Mouse (Mus musculus) lung, adult 2 months (tissue): ENCODE measurements around the gene Rpl7a. TPM values are rescaled to one million over a fixed set of nuclear protein-coding genes. Genes with fewer than 3 reads are reported as not detected.

Experiments used
- DNase-seq: peaks from one replicate; pipeline ENCODE4 v3.0.0; 2022
- H3K4me1 ChIP-seq: fragments of 200-500 bp; 2 replicates; pipeline ENCODE4 v1.6.1; 2011; ENCODE audit warnings: low read length; ENCODE audit not compliant: control insufficient read depth, insufficient read depth
- H3K4me3 ChIP-seq: fragments of 200-500 bp; replicated peaks from 2 replicates; pipeline ENCODE3; 2011; ENCODE audit warnings: low read depth, mild to moderate bottlenecking, control low read depth, low read length; ENCODE audit errors: extremely low read depth
- CTCF ChIP-seq: fragments of 200-500 bp; IDR thresholded peaks from 2 replicates; pipeline ENCODE4 v1.5.1; 2011; ENCODE audit warnings: mild to moderate bottlenecking, low read length, control low read depth; ENCODE audit not compliant: insufficient read depth
- POLR2A ChIP-seq: fragments of 200-500 bp; IDR thresholded peaks from 2 replicates; pipeline ENCODE4 v1.6.1; 2011; ENCODE audit warnings: low read depth, mild to moderate bottlenecking, control low read depth, low read length, borderline replicate concordance; ENCODE audit errors: extremely low read depth
- WGBS: fragments of 180-500 bp; shearing (Covaris S2); methylation state at CpG from one replicate; pipeline ENCODE4 v1.1.7; 2018; 5-methylcytosine and 5-hydroxymethylcytosine counted together
- polyA plus RNA-seq: library from polyadenylated mRNA; depleted of rRNA; stranded (reverse); fragments of >200 nt; gene quantifications from 2 replicates; pipeline ENCODE4 v1.2.3, GENCODE M21; 2012; rRNA removed

Rpl7a gene
- polyA plus RNA-seq, 1 experiment: 458 TPM

DNA sequence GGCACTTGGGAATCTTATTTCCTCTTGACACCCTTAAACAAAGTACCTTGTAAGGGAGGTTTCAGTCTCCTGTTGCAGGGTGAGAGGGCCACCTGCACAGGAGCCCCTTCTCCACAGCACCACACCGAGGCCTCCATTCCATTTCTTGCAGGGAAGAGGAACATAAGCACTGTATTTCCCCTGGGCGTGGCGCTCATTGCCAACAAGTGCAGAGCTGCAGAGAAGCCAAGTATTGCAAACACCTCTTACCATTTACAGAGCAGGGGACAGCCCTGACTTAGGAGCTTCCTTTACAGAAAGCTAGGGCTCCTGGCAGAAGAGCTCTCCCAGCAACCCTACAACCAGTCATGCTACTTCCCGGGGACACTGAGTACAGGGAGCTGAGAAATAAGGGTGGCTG, 41.6 kb downstream of the Rpl7a start:
- 77% methylated on average over 4 of the region's 4 CpGs for WGBS
- no peak overlapping the region for H3K4me3 ChIP-seq
- DNase-seq: no peak

DNA sequence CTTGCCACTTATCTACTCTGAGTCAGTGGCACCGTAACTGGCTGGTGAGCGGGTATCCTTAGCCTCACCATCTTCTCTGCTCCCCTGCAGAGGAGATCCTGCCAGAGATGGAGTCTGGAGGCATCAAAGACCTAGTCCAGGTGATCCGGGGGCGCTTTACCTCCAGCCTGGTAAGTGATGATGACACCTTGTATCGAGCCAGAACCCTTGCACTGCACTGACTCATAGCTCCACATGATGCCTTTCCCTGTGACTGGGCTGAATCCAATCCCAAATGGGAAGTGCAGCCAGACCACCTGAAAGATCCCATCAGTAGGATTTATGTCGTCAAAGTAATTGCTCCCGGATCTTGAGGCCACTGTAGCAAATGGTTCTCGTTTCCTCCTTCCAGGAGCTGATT, 42.3 kb downstream of the Rpl7a start:
- 88% methylated on average over 8 of the region's 8 CpGs for WGBS
- TF ChIP-seq POLR2A (no peak), CTCF (no peak)
- Histone ChIP-seq H3K4me1 (no peaks in the 10 kb centered on the region), H3K4me3 (no peak overlapping the region)
- DNase-seq: no peak

More for the DNA sequence above, 41.6 kb downstream of the Rpl7a start:
- TF ChIP-seq CTCF (no peak), POLR2A (no peak)
- H3K4me1 ChIP-seq: no peaks in the 10 kb centered on the region

DNA sequence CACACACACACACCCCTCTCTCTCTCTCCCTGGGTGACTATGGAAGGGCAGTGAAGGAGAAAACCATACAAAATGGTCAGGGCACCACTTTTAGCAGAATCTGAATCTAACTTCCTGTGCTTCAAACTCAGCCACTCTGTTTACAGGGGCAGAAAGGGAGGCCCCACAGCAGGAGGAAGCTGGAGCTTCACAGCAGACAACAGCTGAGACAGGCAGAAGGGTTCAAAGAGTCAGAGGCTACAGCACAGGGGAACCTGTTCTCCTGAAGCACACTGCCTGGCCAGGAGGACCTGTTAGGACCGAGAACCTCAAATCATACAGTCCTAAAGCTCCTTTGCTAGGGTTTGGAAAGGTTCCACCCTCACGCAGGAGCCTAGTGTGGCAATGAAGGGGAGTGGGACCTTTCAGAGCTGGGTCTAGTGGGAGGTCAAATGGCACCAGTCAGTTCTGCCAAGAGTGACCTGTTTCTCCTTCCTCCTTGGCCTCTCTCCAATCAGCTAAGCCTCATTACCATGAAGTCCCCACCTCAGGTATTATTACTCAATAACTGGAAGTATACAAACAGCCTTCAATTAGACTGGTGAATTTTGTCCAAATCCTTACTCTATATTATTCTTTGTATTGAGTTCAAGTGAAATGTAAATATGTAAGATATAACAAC, 44.3 kb downstream of the Rpl7a start:
- no peak for TF ChIP-seq POLR2A
- TF ChIP-seq CTCF: no peak
- no peak for DNase-seq
- no peaks in the 10 kb centered on the region for H3K4me1 ChIP-seq
- 68% methylated on average over 2 of the region's 2 CpGs for WGBS
- no peak overlapping the region for H3K4me3 ChIP-seq

DNA sequence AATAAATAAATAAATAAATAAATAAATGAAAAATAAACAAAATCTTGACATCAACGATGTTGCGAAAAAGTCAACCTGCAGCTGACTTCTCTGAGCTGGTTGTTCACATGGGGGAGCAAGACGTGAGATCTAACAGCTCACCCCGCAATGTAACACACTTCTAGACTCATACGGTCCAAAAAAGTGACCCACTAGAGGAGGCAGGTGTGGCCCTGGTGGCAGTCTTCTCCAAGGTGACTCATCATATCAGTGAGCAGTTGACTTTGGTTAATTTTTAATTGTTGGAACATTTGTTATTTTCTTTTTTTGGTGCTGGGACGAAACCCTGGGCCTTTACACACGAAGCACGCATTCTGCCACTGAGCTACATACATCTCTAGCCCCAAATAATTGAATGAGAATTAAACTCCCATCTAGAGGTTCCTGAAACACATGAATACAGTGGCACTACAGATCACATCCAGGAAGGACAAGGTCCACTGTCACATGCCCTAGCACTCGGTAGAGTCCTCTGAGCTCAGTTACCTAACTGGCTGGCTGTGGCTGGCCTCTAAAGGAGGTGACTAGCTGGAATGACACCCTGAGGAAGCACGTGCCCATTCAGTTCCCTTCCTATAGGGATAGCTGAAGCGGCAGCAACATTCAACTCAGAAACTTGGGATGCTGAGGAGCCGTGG, 46.4 kb downstream of the Rpl7a start:
- 87% methylated on average over 12 of the region's 12 CpGs for WGBS
- Histone ChIP-seq H3K4me3 (no peak overlapping the region), H3K4me1 (no peaks in the 10 kb centered on the region)
- TF ChIP-seq CTCF (no peak), POLR2A (no peak)
- no peak for DNase-seq

DNA sequence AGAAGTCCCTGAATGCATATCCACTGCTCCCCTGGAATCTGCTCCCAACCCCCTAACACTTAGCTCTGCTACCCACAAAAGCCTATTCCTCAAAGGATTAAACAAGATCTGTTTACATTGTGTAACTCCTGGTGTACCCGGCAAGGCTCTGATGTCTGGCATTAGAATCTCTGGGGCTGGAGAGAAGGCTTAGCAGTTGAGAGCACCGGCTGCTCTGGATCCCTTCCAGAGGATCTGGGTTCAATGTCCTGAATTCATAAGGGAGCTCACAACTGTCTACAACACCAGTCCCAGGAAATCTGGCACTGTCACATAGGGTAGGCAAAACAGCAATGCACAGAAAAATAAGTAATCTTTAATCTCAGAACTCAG, 46.9 kb downstream of the Rpl7a start:
- no peak for TF ChIP-seq POLR2A
- TF ChIP-seq CTCF: no peak
- H3K4me3 ChIP-seq: no peak overlapping the region
- H3K4me1 ChIP-seq: no peaks in the 10 kb centered on the region
- no peak for DNase-seq
- WGBS: 74% methylated on average over 2 of the region's 2 CpGs

DNA sequence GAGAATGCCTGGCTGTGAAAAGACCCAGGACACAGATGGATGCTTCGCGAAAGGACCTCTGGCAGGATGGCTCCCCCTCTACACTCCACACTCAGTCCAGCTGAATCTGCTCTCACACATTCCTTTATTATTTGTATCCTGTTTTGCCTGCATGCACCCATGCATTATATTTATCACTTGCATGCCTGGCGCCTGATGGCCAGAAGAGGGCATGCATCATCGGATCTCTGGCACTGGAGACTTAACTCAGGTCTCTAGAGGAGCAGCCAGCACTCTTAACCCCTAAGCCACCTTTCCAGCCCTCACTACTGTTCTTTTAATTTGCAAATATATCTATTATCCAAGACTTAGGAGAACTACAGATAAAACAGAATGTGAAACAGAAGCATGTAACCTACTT, 50.2 kb downstream of the Rpl7a start:
- WGBS: 67% methylated on average over 4 of the region's 4 CpGs
- H3K4me3 ChIP-seq: no peak overlapping the region
- DNase-seq: no peak

More for the DNA sequence above, 50.2 kb downstream of the Rpl7a start:
- TF ChIP-seq CTCF: no peak
- TF ChIP-seq POLR2A: no peak
- peaks cover 5% of the 10 kb centered on the region for H3K4me1 ChIP-seq

Other genes with a start within 250 kb of the Rpl7a start
- gene Lcn4, start 239.5 kb upstream of the Rpl7a start, polyA plus RNA-seq: 0.16 TPM in 1 of 2 replicates, not detected in the other
- gene Abo, start 45.8 kb upstream of the Rpl7a start, polyA plus RNA-seq: 1.0 TPM in 1 of 2 replicates, not detected in the other
- gene Surf6, start 7.9 kb upstream of the Rpl7a start, polyA plus RNA-seq: 6.8 and 10.1 TPM in 2 replicates
- 27.6 and 30.9 TPM in 2 replicates for gene Med22, start 87 bp upstream of the Rpl7a start, polyA plus RNA-seq
- gene Surf2, start 5.6 kb downstream of the Rpl7a start, polyA plus RNA-seq: 18.0 and 21.0 TPM in 2 replicates
- gene Surf1, start 5.8 kb downstream of the Rpl7a start, polyA plus RNA-seq: 65.5 and 68.0 TPM in 2 replicates
- 214 and 250 TPM in 2 replicates for gene Surf4, start 23.2 kb downstream of the Rpl7a start, polyA plus RNA-seq
- 0.17 and 0.31 TPM in 2 replicates for gene Stkld1, start 23.3 kb downstream of the Rpl7a start, polyA plus RNA-seq
- gene Rexo4, start 53.6 kb downstream of the Rpl7a start, polyA plus RNA-seq: 16.2 and 20.7 TPM in 2 replicates
- gene Adamts13, start 62.7 kb downstream of the Rpl7a start, polyA plus RNA-seq: 0.83 and 1.1 TPM in 2 replicates
- 43.7 and 49.2 TPM in 2 replicates for gene Cacfd1, start 99.2 kb downstream of the Rpl7a start, polyA plus RNA-seq
- 6.2 and 9.5 TPM in 2 replicates for gene Slc2a6, start 117.2 kb downstream of the Rpl7a start, polyA plus RNA-seq
- gene Mymk, start 161.4 kb downstream of the Rpl7a start, polyA plus RNA-seq: 0.19 and 0.32 TPM in 2 replicates
- 50.7 and 73.0 TPM in 2 replicates for gene Adamtsl2, start 168.6 kb downstream of the Rpl7a start, polyA plus RNA-seq
- 0.03 and 0.04 TPM in 2 replicates for gene Fam163b, start 231.7 kb downstream of the Rpl7a start, polyA plus RNA-seq